Mouse (Mus musculus) central nervous system, embryonic 14 days (tissue): ENCODE results near the gene Actrt3. TPM values are rescaled to one million over a fixed set of nuclear protein-coding genes. Genes with fewer than 3 reads are reported as not detected.

Source experiments
- polyA plus RNA-seq: library from polyadenylated mRNA; depleted of rRNA; stranded (reverse); fragments of >200 nt; gene quantifications from 2 replicates; pipeline ENCODE4 v1.2.3, GENCODE M21; 2012; rRNA removed

Gene Actrt3
- 0.13 and 0.15 TPM in 2 replicates for polyA plus RNA-seq

GRCm38 (mm10) chr3:30599711-30600545 is at the start of gene Actrt3:
Gene Actrt3, minus strand, starts transcription at chr3:30599939.

GRCm38 (mm10) chr3:30647440-30648090 is 47.8 kb upstream of the Actrt3 start, which contains the start of gene Lrrc34:
Gene Lrrc34, minus strand, starts transcription at chr3:30647869.

GRCm38 (mm10) chr3:30644207-30644606 is 44.5 kb upstream of the Actrt3 start, which contains the start of gene Lrriq4:
Gene Lrriq4, plus strand, starts transcription at chr3:30644507.

GRCm38 (mm10) chr3:30602065-30602739 is 2.5 kb upstream of the Actrt3 start, which contains the start of gene Mynn:
Gene Mynn, plus strand, starts transcription at chr3:30602065.

GRCm38 (mm10) chr3:30547908-30548307 is 51.8 kb downstream of the Actrt3 start, which contains the start of gene Mecom:
Gene Mecom, minus strand, starts transcription at chr3:30548008.

Other genes with a start within 250 kb of the Actrt3 start
- gene Mecom, start 51.9 kb downstream of the Actrt3 start, polyA plus RNA-seq = 4.8 and 9.6 TPM in 2 replicates
- 22.0 and 25.5 TPM in 2 replicates for gene Mynn, start 2.1 kb upstream of the Actrt3 start, polyA plus RNA-seq
- gene Lrriq4, start 44.6 kb upstream of the Actrt3 start, polyA plus RNA-seq = not detected in 2 replicates
- gene Lrrc34, start 47.9 kb upstream of the Actrt3 start, polyA plus RNA-seq = 0.53 and 0.58 TPM in 2 replicates
- 0.10 TPM in 1 of 2 replicates, not detected in the other for gene Lrrc31, start 99.9 kb upstream of the Actrt3 start, polyA plus RNA-seq
- gene Samd7, start 146.4 kb upstream of the Actrt3 start, polyA plus RNA-seq = 0.05 and 0.06 TPM in 2 replicates
- 51.7 and 52.8 TPM in 2 replicates for gene Sec62, start 192.9 kb upstream of the Actrt3 start, polyA plus RNA-seq